Mouse (Mus musculus): ENCODE results near the gene Lin52. TPM values are rescaled to one million over a fixed set of nuclear protein-coding genes. Genes with fewer than 3 reads are reported as not detected.

Gene Lin52
- 0.71 and 1.4 TPM in 2 replicates for polyA plus RNA-seq (2012; ENCODE audit: low replicate concordance)

DNA sequence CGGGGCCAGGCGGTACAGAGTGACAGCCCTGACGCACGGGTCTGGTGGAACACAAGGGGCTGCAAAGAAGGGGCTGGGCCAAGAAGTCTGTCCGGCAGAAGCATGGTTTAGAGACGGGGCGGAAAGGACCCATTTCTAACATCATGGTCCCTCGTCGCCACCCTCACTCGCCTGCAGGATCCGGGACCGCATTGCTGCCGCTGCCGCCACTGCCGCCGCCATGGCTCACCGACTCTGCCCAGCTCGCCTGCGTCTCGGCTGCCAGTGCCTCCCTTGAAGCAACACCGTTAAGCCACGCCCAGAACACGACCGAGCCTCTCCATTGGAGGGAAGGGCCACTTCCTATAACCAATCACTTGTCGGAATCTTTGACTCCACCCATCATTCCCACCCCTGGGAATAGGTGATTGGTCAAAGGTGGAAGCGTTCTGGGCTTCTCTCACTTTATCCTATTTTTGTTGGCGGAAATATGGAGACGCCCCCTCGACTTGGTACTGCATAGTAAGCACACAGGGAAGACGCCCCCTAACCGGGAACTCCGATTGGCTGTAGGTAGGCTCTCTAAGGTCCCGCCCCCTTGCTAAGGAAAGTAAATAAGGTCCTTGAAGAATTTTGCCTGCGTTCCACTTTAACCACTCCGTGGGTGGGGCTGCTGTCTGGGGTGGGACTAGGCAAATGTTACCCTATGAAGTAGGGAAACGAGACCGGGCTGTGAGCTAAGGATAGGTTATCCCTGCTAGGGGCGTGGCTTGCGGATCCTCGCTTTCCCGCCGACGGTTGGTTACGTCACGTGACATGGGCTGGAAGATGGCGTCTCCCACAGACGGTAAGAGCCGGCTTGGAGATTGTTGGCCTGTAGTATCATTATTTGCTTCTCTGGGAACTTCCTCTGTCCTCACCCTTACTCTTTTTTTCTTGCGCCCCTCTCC is at the start of gene Lin52, which contains the start of gene Aldh6a1:
Gene Lin52 (plus strand): TSS at position 705 of the 929 bp plus-strand sequence.
Gene Aldh6a1 (minus strand): TSS at position 287 of the 929 bp plus-strand sequence.

DNA sequence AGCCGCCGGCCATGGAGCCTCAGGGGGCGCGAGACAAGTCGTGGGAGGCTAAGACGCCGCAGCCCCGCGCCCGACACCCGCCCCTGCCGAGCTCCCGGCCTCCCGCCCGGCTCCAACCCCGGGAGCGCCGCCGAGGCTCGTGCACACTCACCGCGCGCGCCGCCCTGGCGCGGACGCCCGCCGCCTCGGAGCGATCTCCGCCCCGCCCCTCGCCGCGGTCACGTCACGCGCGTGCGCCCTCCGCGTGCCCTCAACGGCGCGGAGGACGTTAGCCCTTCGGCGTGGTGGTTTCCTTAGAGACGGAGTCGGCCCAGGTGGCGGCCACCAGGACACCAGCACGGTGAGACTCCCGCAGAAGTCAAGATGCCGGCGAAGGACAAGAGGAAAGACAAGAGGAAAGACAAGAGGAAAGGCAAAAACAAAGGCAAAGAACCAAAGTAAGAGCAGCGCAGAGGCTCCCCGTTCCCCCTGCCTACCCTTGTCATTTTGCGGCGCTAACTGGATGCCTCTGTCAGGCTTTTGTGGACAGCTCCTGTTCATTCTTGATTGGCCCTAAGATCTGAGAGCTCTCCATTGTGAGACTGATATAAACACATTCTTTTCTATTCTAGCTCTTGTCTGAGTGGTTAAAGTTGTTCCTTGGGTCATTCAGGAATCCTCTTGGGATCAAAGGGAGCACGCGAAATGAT is 42.3 kb upstream of the Lin52 start, which contains the start of the genes Entpd5 and Bbof1:
Gene Entpd5 (minus strand): TSS at position 211 of the 689 bp plus-strand sequence.
Gene Bbof1 (plus strand): TSS at position 253 of the 689 bp plus-strand sequence.

DNA sequence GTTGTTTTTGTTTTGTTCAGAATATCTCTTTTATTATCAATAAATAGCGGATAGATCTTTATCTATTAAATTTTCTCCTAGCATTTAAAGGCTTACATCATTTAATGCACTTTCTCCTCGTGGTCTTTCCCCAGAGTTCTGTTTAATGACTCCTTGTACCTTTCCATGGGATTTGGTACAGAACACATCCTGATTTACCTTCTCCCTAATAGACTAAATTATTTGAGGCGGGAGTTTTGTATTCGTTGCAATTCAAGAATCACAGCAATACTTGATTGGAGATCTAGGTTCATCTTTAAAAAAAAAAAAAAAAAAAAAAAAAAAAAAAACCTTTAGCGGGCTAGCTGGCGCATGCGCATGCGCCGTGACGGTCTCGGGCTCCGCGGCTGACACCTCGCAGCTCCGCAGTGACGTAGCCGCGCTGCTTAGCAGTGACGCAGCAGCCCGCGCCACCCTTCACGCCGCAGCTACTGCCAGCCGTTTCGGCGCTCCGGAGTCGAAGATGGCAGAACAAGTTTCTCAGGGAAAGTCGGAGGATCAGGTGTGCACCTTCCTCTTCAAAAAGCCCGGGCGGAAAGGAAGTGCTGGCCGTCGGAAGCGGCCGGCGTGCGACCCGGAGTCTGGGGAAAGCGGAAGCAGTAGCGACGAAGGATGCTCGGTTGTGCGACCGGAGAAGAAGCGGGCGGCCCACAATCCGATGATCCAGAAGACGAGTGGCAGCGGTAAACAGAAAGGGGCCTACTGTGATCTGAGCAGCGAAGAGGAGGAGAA is 34.2 kb upstream of the Lin52 start, which contains the start of gene Rnf113a2:
Gene Rnf113a2 (plus strand): TSS at position 363 of the 771 bp plus-strand sequence.

GRCm38 (mm10) chr12:84569336-84569970 is 118.2 kb downstream of the Lin52 start, which contains the start of gene Vsx2:
Gene Vsx2, plus strand, starts transcription at chr12:84569762.

Other genes starting within 250 kb of the Lin52 start
- gene Elmsan1, start 232.5 kb upstream of the Lin52 start, polyA plus RNA-seq (2012; ENCODE audit: low replicate concordance) = 141 and 153 TPM in 2 replicates
- 1.1 and 2.6 TPM in 2 replicates for gene Ptgr2, start 166.2 kb upstream of the Lin52 start, polyA plus RNA-seq (2012; ENCODE audit: low replicate concordance)
- gene Zfp410, start 134.6 kb upstream of the Lin52 start, polyA plus RNA-seq (2012; ENCODE audit: low replicate concordance) = 2.6 and 2.8 TPM in 2 replicates
- 5.9 and 8.2 TPM in 2 replicates for gene Coq6, start 89.8 kb upstream of the Lin52 start, polyA plus RNA-seq (2012; ENCODE audit: low replicate concordance)
- gene Fam161b, start 89.6 kb upstream of the Lin52 start, polyA plus RNA-seq (2012; ENCODE audit: low replicate concordance) = 0.23 and 0.38 TPM in 2 replicates
- gene Entpd5, start 42.4 kb upstream of the Lin52 start, polyA plus RNA-seq (2012; ENCODE audit: low replicate concordance) = 2.0 and 8.9 TPM in 2 replicates
- 0.14 and 0.25 TPM in 2 replicates for gene Bbof1, start 42.4 kb upstream of the Lin52 start, polyA plus RNA-seq (2012; ENCODE audit: low replicate concordance)
- 18.0 and 29.7 TPM in 2 replicates for gene Rnf113a2, start 34.2 kb upstream of the Lin52 start, polyA plus RNA-seq (2012; ENCODE audit: low replicate concordance)
- 2.4 and 4.5 TPM in 2 replicates for gene Aldh6a1, start 418 bp upstream of the Lin52 start, polyA plus RNA-seq (2012; ENCODE audit: low replicate concordance)
- not detected in 2 replicates for gene Vsx2, start 118.3 kb downstream of the Lin52 start, polyA plus RNA-seq (2012; ENCODE audit: low replicate concordance)
- 4.1 and 7.4 TPM in 2 replicates for gene Abcd4, start 166.0 kb downstream of the Lin52 start, polyA plus RNA-seq (2012; ENCODE audit: low replicate concordance)
- not detected in 2 replicates for gene Vrtn, start 189.6 kb downstream of the Lin52 start, polyA plus RNA-seq (2012; ENCODE audit: low replicate concordance)
- gene Syndig1l, start 247.4 kb downstream of the Lin52 start, polyA plus RNA-seq (2012; ENCODE audit: low replicate concordance) = 0.57 and 1.3 TPM in 2 replicates

Data from hematopoietic multipotent progenitor cell, adult 10-12 weeks (in vitro differentiated cells).